Mouse (Mus musculus) mouse trophoblast stem cell (cell line): ENCODE measurements around the gene Mucl1.
"Not testable (repeated sequence)": the region's sequence is repeated elsewhere in the genome, so short reads cannot be mapped to it uniquely, and the experiment has no call there.

Source experiments
- in situ Hi-C, 2 experiments: fragments of 300-500 bp; cut with MseI, MboI; formaldehyde crosslinking; loops; 2 replicates in 1 of 2; 3 replicates in 1 of 2; pipeline ENCODE4 v1.15.1; 2025

The Mucl1 gene

DNA sequence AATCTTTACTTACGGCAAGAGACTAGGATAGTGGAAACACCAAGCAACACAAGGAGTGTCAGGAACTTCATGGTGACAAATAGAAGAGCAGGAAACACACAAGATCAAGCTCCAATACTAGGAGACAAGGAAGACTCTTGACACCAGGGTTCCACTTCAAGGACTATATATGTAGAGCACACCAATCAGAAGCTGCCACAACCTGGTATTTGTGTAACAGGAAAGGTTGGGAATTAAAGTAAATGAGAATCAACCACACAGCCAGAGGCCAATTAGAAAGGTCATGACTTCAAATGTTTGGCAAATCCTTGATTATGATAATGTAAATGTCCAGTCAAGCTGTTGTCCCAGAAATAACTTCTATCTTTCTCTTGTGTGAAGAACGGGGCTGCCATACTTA, at the start of gene Mucl1:
Gene Mucl1, minus strand, starts transcription at position 101 of the 400 bp plus-strand sequence.
- in situ Hi-C loops: no loop called here

DNA sequence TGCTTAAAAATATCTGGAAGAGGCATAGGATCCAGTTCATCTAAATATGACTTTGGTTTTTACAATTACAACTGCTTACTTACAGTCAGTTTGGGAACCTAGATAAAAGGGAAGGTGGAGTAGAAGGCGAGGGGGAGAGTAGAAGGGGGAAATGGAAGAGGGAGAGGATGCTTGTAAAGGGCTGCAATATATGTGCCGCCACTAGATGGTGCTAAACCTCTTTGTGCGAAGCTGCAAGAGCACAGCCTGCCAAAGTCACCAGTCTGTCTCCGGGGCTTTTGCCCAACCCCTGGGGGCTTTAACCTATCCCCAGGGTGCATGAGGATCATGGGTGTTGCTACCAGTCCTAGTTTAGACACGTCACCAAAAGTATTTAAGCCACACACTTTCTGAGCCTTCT, 11.6 kb upstream of the Mucl1 start:
- in situ Hi-C loops: not testable (repeated sequence)

DNA sequence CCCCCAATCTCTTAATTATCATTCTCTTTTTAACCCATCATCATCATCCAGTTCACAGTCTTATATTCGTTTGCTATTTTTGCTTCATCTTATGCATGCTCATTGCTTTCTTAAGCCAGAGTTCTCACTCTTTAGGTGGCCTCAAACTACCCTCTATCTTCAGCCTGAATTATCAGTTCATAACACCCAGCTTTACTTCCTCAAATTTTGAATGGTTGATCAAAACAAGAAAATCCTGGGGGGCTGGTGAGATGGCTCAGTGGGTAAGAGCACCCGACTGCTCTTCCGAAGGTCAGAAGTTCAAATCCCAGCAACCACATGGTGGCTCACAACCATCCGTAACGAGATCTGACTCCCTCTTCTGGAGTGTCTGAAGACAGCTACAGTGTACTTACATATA, 38.4 kb downstream of the Mucl1 start:
- in situ Hi-C loops: not testable (repeated sequence)
